Mouse (Mus musculus) hindbrain, postnatal 0 days (tissue): ENCODE results near the gene Ina. TPM values are rescaled to one million over a fixed set of nuclear protein-coding genes. Genes with fewer than 3 reads are reported as not detected.

Experiments used
- ATAC-seq: fragments of 200-750 bp; cut with Nextera tagmentation; 2 replicates; pipeline ENCODE4 v1.8.0; 2017; ENCODE audit warnings: mild to moderate bottlenecking, moderate TSS enrichment, moderate library complexity
- DNase-seq: peaks from one replicate; pipeline ENCODE4 v3.0.0-alpha.2; 2015; ENCODE audit warnings: low spot score
- H3K27ac ChIP-seq: fragments of 300-500 bp; sonication (generic); 2 replicates; pipeline ENCODE4 v1.5.1; 2014; ENCODE audit warnings: mild to moderate bottlenecking
- H3K27me3 ChIP-seq: fragments of 300-500 bp; sonication (generic); 2 replicates; pipeline ENCODE4 v1.6.1; 2014; ENCODE audit warnings: low read length, mixed read lengths; ENCODE audit not compliant: insufficient read depth
- H3K36me3 ChIP-seq: fragments of 300-500 bp; sonication (generic); 2 replicates; pipeline ENCODE4 v1.6.1; 2014; ENCODE audit warnings: low read length, mixed read lengths; ENCODE audit not compliant: insufficient read depth
- H3K4me1 ChIP-seq: fragments of 300-500 bp; sonication (generic); 2 replicates; pipeline ENCODE4 v1.6.1; 2014; ENCODE audit warnings: antibody characterized with exemption, low read length, mixed read lengths; ENCODE audit not compliant: insufficient read depth
- H3K4me2 ChIP-seq: fragments of 300-500 bp; sonication (generic); 2 replicates; pipeline ENCODE4 v1.6.1; 2014; ENCODE audit warnings: low read depth, mild to moderate bottlenecking, low read length, moderate library complexity, mixed read lengths
- H3K4me3 ChIP-seq: fragments of 300-500 bp; sonication (generic); 2 replicates; pipeline ENCODE4 v1.5.1; 2014; ENCODE audit warnings: low read length
- H3K9ac ChIP-seq: fragments of 300-500 bp; sonication (generic); replicated peaks from 2 replicates; pipeline ENCODE4 v1.6.1; 2014; ENCODE audit warnings: mild to moderate bottlenecking, low read length, moderate library complexity, mixed read lengths
- H3K9me3 ChIP-seq: fragments of 300-500 bp; sonication (generic); 2 replicates; pipeline ENCODE4 v1.6.1; 2016; ENCODE audit warnings: low read length, mixed read lengths
- CTCF ChIP-seq: IDR thresholded peaks from 2 replicates; pipeline ENCODE4 v1.5.1; 2016; ENCODE audit warnings: antibody characterized with exemption, control low read depth, low read depth
- WGBS: fragments of 180-500 bp; shearing (Covaris S2); extraction: QIAGEN DNeasy Blood & Tissue Kit; methylation state at CpG from one replicate; pipeline ENCODE4 v1.1.7; 2014; 5-methylcytosine and 5-hydroxymethylcytosine counted together
- polyA plus RNA-seq: library from polyadenylated mRNA; unstranded; fragments of >200 nt; fragmentation: Nextera tagmentation; extraction: Ambion mirVana; gene quantifications from 2 replicates; pipeline ENCODE4 v1.2.1, GENCODE M21; 2015
- total RNA-seq: library from RNA; depleted of rRNA; stranded (reverse); fragments of >200 nt; gene quantifications from 2 replicates; pipeline ENCODE4 v1.2.3, GENCODE M21; 2014

Ina gene
- total and polyA plus RNA-seq, 2 experiments from 2014 or later = 217 to 315 TPM

GRCm38 (mm10) chr19:47049061-47049460, 34.6 kb downstream of the Ina start:
- peaks cover 4% of the 10 kb centered on the region; the same call in 1 of the 2 replicates for H3K36me3 ChIP-seq
- H3K27me3 ChIP-seq = no peaks in the 10 kb centered on the region
- H3K27ac ChIP-seq = no peak overlapping the region
- no peaks in the 10 kb centered on the region for H3K9me3 ChIP-seq
- H3K9ac ChIP-seq = no peak overlapping the region
- DNase-seq = no peak
- WGBS = 67% methylated on average over 4 of the region's 4 CpGs
- peaks cover 6% of the 10 kb centered on the region; the same call in 1 of the 2 replicates for H3K4me1 ChIP-seq
- ATAC-seq = no peak
- H3K4me2 ChIP-seq = peak overlapping the region; percentile 79; the same call in 1 of the 2 replicates
- TF ChIP-seq CTCF = no peak
- H3K4me3 ChIP-seq = no peak overlapping the region

GRCm38 (mm10) chr19:47049840-47050239, 35.3 kb downstream of the Ina start:
- Histone ChIP-seq H3K4me1 (peaks cover 6% of the 10 kb centered on the region; the same call in 1 of the 2 replicates), H3K27ac (peak overlapping the region; percentile 95; the same call in 1 of the 2 replicates)

DNA sequence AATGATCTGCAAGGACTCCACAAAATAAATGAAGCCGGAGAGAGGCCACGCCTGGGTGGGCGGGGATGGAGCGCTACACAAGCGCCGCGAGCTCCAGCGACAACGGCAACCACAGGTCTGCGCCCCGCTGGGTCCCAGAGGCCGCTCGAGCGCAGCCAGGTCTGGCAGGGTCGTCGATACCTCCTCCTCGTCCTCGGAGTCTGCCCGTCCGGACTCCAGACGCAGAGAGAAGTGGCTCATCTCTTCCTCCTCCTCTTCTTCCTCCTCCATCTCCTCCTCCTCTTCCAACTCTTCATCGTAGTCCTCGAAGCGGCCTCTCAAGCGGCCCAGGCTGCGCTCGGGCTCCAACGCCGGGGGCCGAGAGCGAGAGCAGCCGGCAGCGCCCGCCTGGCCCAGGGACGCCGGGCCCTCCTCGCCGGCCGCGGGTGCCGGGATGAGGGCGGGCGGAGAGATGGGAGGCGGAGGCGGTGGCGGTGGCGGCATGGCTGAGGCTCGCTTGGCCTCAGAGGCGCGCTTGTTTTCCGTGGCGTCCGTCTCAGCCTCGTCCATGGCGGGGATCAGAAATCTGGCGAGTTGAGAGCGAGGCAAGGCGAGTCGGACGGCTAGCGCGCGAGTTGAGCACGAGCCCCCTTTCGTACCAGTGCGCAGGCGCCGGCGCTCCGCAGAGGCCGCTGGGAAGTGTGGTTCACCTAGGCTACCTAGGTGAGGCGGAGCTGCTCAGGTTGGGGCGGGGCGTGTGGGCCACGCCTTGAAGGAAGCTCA, 36.0 kb downstream of the Ina start, which contains the start of gene Pcgf6:
TSS of gene Pcgf6 (minus strand) at position 636 of the 762 bp plus-strand sequence.
- Histone ChIP-seq H3K4me1 (peaks cover 6% of the 10 kb centered on the region; the same call in 1 of the 2 replicates), H3K27ac (peak within 1 kb of the TSS; percentile 95), H3K9ac (peak within 1 kb of the TSS; percentile 93), H3K4me3 (peak within 1 kb of the TSS; percentile 93), H3K27me3 (no peaks in the 10 kb centered on the region), H3K4me2 (peak within 1 kb of the TSS; percentile 79), H3K9me3 (no peaks in the 10 kb centered on the region), H3K36me3 (peaks cover 4% of the 10 kb centered on the region; the same call in 1 of the 2 replicates)
- ATAC-seq (peak; percentile 94), DNase-seq (peak; percentile 93)
- under 1% methylated on average over 74 of the region's 75 CpGs for WGBS
- peak; percentile 32; the same call in 1 of the 2 replicates for TF ChIP-seq CTCF

More at GRCm38 (mm10) chr19:47049840-47050239, 35.3 kb downstream of the Ina start:
- Histone ChIP-seq H3K4me2 (peak overlapping the region; percentile 79), H3K9ac (peak overlapping the region; percentile 93), H3K27me3 (no peaks in the 10 kb centered on the region), H3K36me3 (peaks cover 4% of the 10 kb centered on the region; the same call in 1 of the 2 replicates), H3K9me3 (no peaks in the 10 kb centered on the region), H3K4me3 (peak overlapping the region; percentile 93)
- DNase-seq = no peak
- TF ChIP-seq CTCF = no peak
- 5% methylated on average over 7 of the region's 7 CpGs for WGBS
- ATAC-seq = no peak

DNA sequence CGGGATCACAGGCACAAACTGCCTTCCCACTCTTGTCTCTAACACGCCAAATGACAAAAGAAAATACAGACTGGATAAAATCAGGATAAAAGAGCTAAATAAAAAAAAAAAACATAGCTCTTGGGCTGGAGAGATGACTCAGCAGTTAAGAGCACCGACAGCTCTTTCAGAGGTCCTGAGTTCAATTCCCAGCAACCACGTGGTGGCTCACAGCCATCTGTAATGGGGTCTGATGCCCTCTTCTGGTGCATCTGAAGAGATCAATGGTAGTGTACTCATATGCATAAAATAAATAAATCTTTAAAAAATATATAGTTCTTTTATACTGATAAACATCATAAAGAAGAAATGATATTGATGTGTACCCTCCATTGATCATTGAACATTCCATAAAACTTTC, 38.4 kb downstream of the Ina start:
- Histone ChIP-seq H3K36me3 (no peaks in the 10 kb centered on the region), H3K27me3 (no peaks in the 10 kb centered on the region), H3K9me3 (no peaks in the 10 kb centered on the region), H3K4me1 (peaks cover 6% of the 10 kb centered on the region; the same call in 1 of the 2 replicates), H3K4me3 (no peak overlapping the region), H3K27ac (no peak overlapping the region), H3K9ac (no peak overlapping the region), H3K4me2 (no peak overlapping the region)
- no peak for TF ChIP-seq CTCF
- ATAC-seq (no peak), DNase-seq (no peak)
- WGBS = 84% methylated on average over 4 of the region's 4 CpGs

GRCm38 (mm10) chr19:47053471-47053870, 39.0 kb downstream of the Ina start:
- WGBS = 89% methylated on average over 4 of the region's 4 CpGs
- TF ChIP-seq CTCF = no peak
- ATAC-seq (no peak), DNase-seq (no peak)
- H3K36me3 ChIP-seq = no peaks in the 10 kb centered on the region
- H3K27me3 ChIP-seq = no peaks in the 10 kb centered on the region
- peaks cover 6% of the 10 kb centered on the region; the same call in 1 of the 2 replicates for H3K4me1 ChIP-seq
- H3K9me3 ChIP-seq = no peaks in the 10 kb centered on the region
- no peak overlapping the region for H3K27ac ChIP-seq
- H3K9ac ChIP-seq = no peak overlapping the region
- H3K4me3 ChIP-seq = no peak overlapping the region
- H3K4me2 ChIP-seq = no peak overlapping the region

DNA sequence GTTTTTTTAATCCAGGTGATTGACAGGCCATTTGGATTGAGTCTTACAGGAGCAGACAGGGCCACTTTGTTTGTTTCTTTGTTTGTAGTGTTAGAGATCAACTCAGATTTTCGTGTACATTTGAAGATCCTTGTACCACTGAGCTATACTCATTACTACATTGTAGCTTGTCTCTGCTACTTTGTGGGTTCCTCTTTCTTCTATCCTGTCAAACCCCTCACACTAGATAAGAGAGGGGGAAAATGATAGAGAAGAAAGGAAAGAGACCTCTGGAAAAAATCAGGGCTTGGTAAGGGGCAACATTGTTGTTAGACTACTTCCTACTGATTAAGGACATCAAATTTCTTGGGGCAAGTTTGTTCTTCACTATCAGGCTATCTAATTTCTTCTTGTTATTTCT, 43.2 kb downstream of the Ina start:
- Histone ChIP-seq H3K27me3 (no peaks in the 10 kb centered on the region), H3K36me3 (no peaks in the 10 kb centered on the region), H3K9ac (no peak overlapping the region), H3K27ac (no peak overlapping the region), H3K4me3 (no peak overlapping the region), H3K9me3 (no peaks in the 10 kb centered on the region), H3K4me1 (no peaks in the 10 kb centered on the region), H3K4me2 (no peak overlapping the region)
- TF ChIP-seq CTCF = no peak
- DNase-seq = no peak
- no peak for ATAC-seq
- 74% methylated on average over 1 of the region's 1 CpGs for WGBS

- Histone ChIP-seq H3K4me1 (no peaks in the 10 kb centered on the region), H3K9me3 (no peaks in the 10 kb centered on the region), H3K27me3 (no peaks in the 10 kb centered on the region), H3K9ac (no peak overlapping the region), H3K4me3 (no peak overlapping the region), H3K4me2 (no peak overlapping the region), H3K27ac (no peak overlapping the region), H3K36me3 (no peaks in the 10 kb centered on the region)
- DNase-seq (no peak), ATAC-seq (no peak)
- TF ChIP-seq CTCF = peak; percentile 41
- WGBS = 91% methylated on average over 3 of the region's 3 CpGs
Observed at GRCm38 (mm10) chr19:47065860-47066259, 51.4 kb downstream of the Ina start.
